Mouse (Mus musculus) CH12.LX (cell line): ENCODE measurements around the gene Gfy.

Source experiments
- BHLHE40 ChIP-seq: IDR thresholded peaks from 2 replicates; pipeline ENCODE4 v1.6.1; 2011; ENCODE audit warnings: mild to moderate bottlenecking, low read depth, low read length, improper control_type of control experiment
- CHD1 ChIP-seq: IDR thresholded peaks from 2 replicates; pipeline ENCODE4 v1.6.1; 2012; ENCODE audit warnings: low read depth, low read length, improper control_type of control experiment, inconsistent platforms
- CTCF ChIP-seq, 2 experiments: IDR thresholded peaks in 1 of 2; conservative IDR thresholded peaks in 1 of 2; 2 replicates each; pipeline ENCODE4 v1.5.1; 2011 to 2012; ENCODE audit warnings: low read depth in 2 of 2, low read length in 2 of 2, improper control_type of control experiment in 1 of 2, inconsistent platforms in 1 of 2, mild to moderate bottlenecking in 1 of 2, moderate library complexity in 1 of 2
- E2F4 ChIP-seq: IDR thresholded peaks from 2 replicates; pipeline ENCODE4 v1.6.1; 2011; ENCODE audit warnings: low read depth, low read length, improper control_type of control experiment; ENCODE audit not compliant: insufficient replicate concordance
- MYC ChIP-seq: IDR thresholded peaks from 2 replicates; pipeline ENCODE4 v1.6.1; 2011; ENCODE audit warnings: low read depth, mild to moderate bottlenecking, improper control_type of control experiment, low read length
- POLR2A ChIP-seq: IDR thresholded peaks from 2 replicates; pipeline ENCODE4 v1.6.1; 2011; ENCODE audit warnings: low read depth, mild to moderate bottlenecking, improper control_type of control experiment, low read length
- UBTF ChIP-seq: IDR thresholded peaks from 2 replicates; pipeline ENCODE4 v1.6.1; 2012; ENCODE audit warnings: low read depth, mild to moderate bottlenecking, inconsistent platforms, low read length, improper control_type of control experiment, moderate library complexity

- TF ChIP-seq CHD1 (no peak), CTCF (conservative IDR thresholded peaks at IDR 0.05 in 1 of 2, IDR thresholded peaks at IDR 0.05 in 1 of 2; ENCODE audit: low read depth in 2 of 2, low read length in 2 of 2) (no peak), E2F4 (no peak), MYC (no peak), POLR2A (no peak), UBTF (no peak), BHLHE40 (no peak)
These were observed 21.9 kb downstream of the Gfy start for GRCm38 (mm10) chr7:45157459-45157858.
